In genomic region chr12:71766086-71766485, GRCm38 (mm10) we compare ENCODE assay signal across 22 mouse cellular contexts.
A peak's percentile ranks its signal among the peaks of the same experiment; 100 is the strongest.
DNase-seq lines count a peak whose midpoint lies in the region; ATAC-seq lines count a peak whose summit lies in the region.
"Had no signal": no experiment of that assay in that cellular context is flagged by ENCODE, and none has a peak within 500 bp of the region (broad histone marks: within the 10 kb centered on the region; RNA-seq: fewer than 3 reads in every experiment).

No protein-coding gene starts in this region.

- H3K9me3 ChIP-seq in heart, embryonic 11.5 days (replicated peaks; ENCODE audit: control insufficient read depth, low read length) = no peaks in the 10 kb centered on the region
- H3K9me3 ChIP-seq in midbrain, embryonic 11.5 days (ENCODE audit: control insufficient read depth, low read length) = no peaks in the 10 kb centered on the region
- no peaks in the 10 kb centered on the region for H3K9me3 ChIP-seq in midbrain, embryonic 15.5 days
- no peaks in the 10 kb centered on the region for H3K9me3 ChIP-seq in neural tube, embryonic 15.5 days (replicated peaks)
- H3K9me3 ChIP-seq: G1E had no signal

- WGBS in heart, embryonic 11.5 days (ENCODE audit: insufficient replicate concordance) = 85% methylated on average over 4 of the region's 4 CpGs
- WGBS in midbrain, embryonic 11.5 days = 89% methylated on average over 4 of the region's 4 CpGs
- 94% methylated on average over 4 of the region's 4 CpGs for WGBS in midbrain, embryonic 15.5 days
- WGBS in neural tube, embryonic 15.5 days = 95% methylated on average over 4 of the region's 4 CpGs

- no peak for ATAC-seq in heart, embryonic 11.5 days (replicated peaks; ENCODE audit: insufficient number of reproducible peaks, low FRiP score, low TSS enrichment)
- ATAC-seq in midbrain, embryonic 11.5 days (ENCODE audit: low FRiP score) = no peak
- ATAC-seq in midbrain, embryonic 15.5 days (replicated peaks) = no peak
- no peak for ATAC-seq in neural tube, embryonic 15.5 days (ENCODE audit: low FRiP score)
- ATAC-seq: activated CD4-positive, CD25-positive, alpha-beta regulatory T cell, adult 4 months; CD4-positive, CD25-positive, alpha-beta regulatory T cell, adult 4 months; Patski had no signal

- no peaks in the 10 kb centered on the region for H3K36me3 ChIP-seq in heart, embryonic 11.5 days (ENCODE audit: control insufficient read depth, insufficient read depth, low read length)
- H3K36me3 ChIP-seq in midbrain, embryonic 11.5 days (ENCODE audit: control insufficient read depth, insufficient read depth, low read length) = no peaks in the 10 kb centered on the region
- H3K36me3 ChIP-seq in midbrain, embryonic 15.5 days (replicated peaks) = no peaks in the 10 kb centered on the region
- H3K36me3 ChIP-seq in neural tube, embryonic 15.5 days = no peaks in the 10 kb centered on the region
- H3K36me3 ChIP-seq: G1E had no signal

- 0 out of 2 replicates have a peak, but pooled peaks cover 3% of the 10 kb centered on the region for H3K4me1 ChIP-seq in heart, embryonic 11.5 days (ENCODE audit: control insufficient read depth, insufficient read depth, low read length)
- 0 out of 2 replicates have a peak, but pooled peaks cover 2% of the 10 kb centered on the region for H3K4me1 ChIP-seq in midbrain, embryonic 11.5 days (ENCODE audit: control insufficient read depth, insufficient read depth, low read length)
- peaks cover 8% of the 10 kb centered on the region; the same call in 1 of the 2 replicates for H3K4me1 ChIP-seq in midbrain, embryonic 15.5 days
- peaks cover 7% of the 10 kb centered on the region; the same call in 1 of the 2 replicates for H3K4me1 ChIP-seq in neural tube, embryonic 15.5 days

- peak; percentile 75 for DNase-seq in heart, adult 11 months
- DNase-seq in lung, postnatal 36 days = peak; percentile 17
- DNase-seq in lung, adult 18-20 months = no peak
- DNase-seq in midbrain, embryonic 11.5 days (ENCODE audit: low spot score, missing footprints) = peak; percentile 81
- peak; percentile 30 for DNase-seq in gonadal fat pad, adult 2 months (ENCODE audit: low read depth)
- DNase-seq: adrenal gland, adult 2 months; adrenal gland, adult 8-10 months; adrenal gland, postnatal 10 days; adrenal gland, postnatal 14 days; adrenal gland, postnatal 25 days; adrenal gland, postnatal 36 days; B cell, adult 2 months; cerebellum, adult 11 months; cerebellum, adult 11-12 months had no signal

- H3K27me3 ChIP-seq in heart, embryonic 11.5 days (ENCODE audit: control insufficient read depth, insufficient read depth, low read length) = no peaks in the 10 kb centered on the region
- H3K27me3 ChIP-seq in midbrain, embryonic 11.5 days (ENCODE audit: control insufficient read depth, insufficient read depth, low read length) = no peaks in the 10 kb centered on the region
- no peaks in the 10 kb centered on the region for H3K27me3 ChIP-seq in midbrain, embryonic 15.5 days (replicated peaks)
- no peaks in the 10 kb centered on the region for H3K27me3 ChIP-seq in neural tube, embryonic 15.5 days (replicated peaks)
- H3K27me3 ChIP-seq: CH12.LX had no signal

- no peak overlapping the region for H3K9ac ChIP-seq in heart, embryonic 11.5 days (ENCODE audit: low read depth, low read length)
- no peak overlapping the region for H3K9ac ChIP-seq in midbrain, embryonic 11.5 days (ENCODE audit: low read length)
- no peak overlapping the region for H3K9ac ChIP-seq in midbrain, embryonic 15.5 days
- no peak overlapping the region for H3K9ac ChIP-seq in neural tube, embryonic 15.5 days (replicated peaks)

- H3K27ac ChIP-seq in heart, embryonic 11.5 days (ENCODE audit: low read depth, low read length) = no peak overlapping the region
- no peak overlapping the region for H3K27ac ChIP-seq in midbrain, embryonic 11.5 days (ENCODE audit: low read depth, low read length)
- H3K27ac ChIP-seq in midbrain, embryonic 15.5 days = no peak overlapping the region
- no peak overlapping the region for H3K27ac ChIP-seq in neural tube, embryonic 15.5 days (replicated peaks)

- H3K4me3 ChIP-seq in heart, embryonic 11.5 days (ENCODE audit: low read depth, low read length) = no peak overlapping the region
- H3K4me3 ChIP-seq in midbrain, embryonic 11.5 days (ENCODE audit: low read depth, low read length) = no peak overlapping the region
- no peak overlapping the region for H3K4me3 ChIP-seq in midbrain, embryonic 15.5 days
- H3K4me3 ChIP-seq in neural tube, embryonic 15.5 days (replicated peaks) = no peak overlapping the region

- no peak overlapping the region for H3K4me2 ChIP-seq in heart, embryonic 11.5 days
- no peak overlapping the region for H3K4me2 ChIP-seq in midbrain, embryonic 11.5 days
- no peak overlapping the region for H3K4me2 ChIP-seq in midbrain, embryonic 15.5 days
- no peak overlapping the region for H3K4me2 ChIP-seq in neural tube, embryonic 15.5 days

Comparison
In these comparisons a context has a peak if more than half of its experiments do, and no peak if none do; other contexts are left out.
1. DNase-seq: peak in heart, adult 11 months (single experiment), lung, postnatal 36 days (single experiment), midbrain, embryonic 11.5 days (single experiment) and gonadal fat pad, adult 2 months (single experiment); none in lung, adult 18-20 months (0 of 2).